Mouse (Mus musculus) heart, embryonic 11.5 days (tissue): ENCODE results near the gene Hdac1. TPM values are rescaled to one million over a fixed set of nuclear protein-coding genes. Genes with fewer than 3 reads are reported as not detected.

Experiments
- ATAC-seq: fragments of 200-750 bp; cut with Nextera tagmentation; replicated peaks from 2 replicates; pipeline ENCODE4 v1.8.0; 2017; ENCODE audit warnings: moderate library complexity; ENCODE audit not compliant: insufficient number of reproducible peaks, low FRiP score, low TSS enrichment
- H3K27ac ChIP-seq: fragments of 300-500 bp; sonication (generic); 2 replicates; pipeline ENCODE4 v1.5.1; 2014; ENCODE audit warnings: mild to moderate bottlenecking, low read depth, low read length
- H3K27me3 ChIP-seq: fragments of 300-500 bp; sonication (generic); 2 replicates; pipeline ENCODE4 v1.6.1; 2014; ENCODE audit warnings: mild to moderate bottlenecking, low read length, mixed read lengths; ENCODE audit not compliant: control insufficient read depth, insufficient read depth
- H3K36me3 ChIP-seq: fragments of 300-500 bp; sonication (generic); 2 replicates; pipeline ENCODE4 v1.6.1; 2014; ENCODE audit warnings: mild to moderate bottlenecking, low read length, moderate library complexity, mixed read lengths; ENCODE audit not compliant: control insufficient read depth, insufficient read depth
- H3K4me1 ChIP-seq: fragments of 300-500 bp; sonication (generic); 2 replicates; pipeline ENCODE4 v1.6.1; 2014; ENCODE audit warnings: low read length; ENCODE audit not compliant: control insufficient read depth, insufficient read depth
- H3K4me2 ChIP-seq: fragments of 300-500 bp; sonication (generic); 2 replicates; pipeline ENCODE4 v1.6.1; 2014; ENCODE audit warnings: mild to moderate bottlenecking, moderate library complexity
- H3K4me3 ChIP-seq: fragments of 300-500 bp; sonication (generic); 2 replicates; pipeline ENCODE4 v1.5.1; 2014; ENCODE audit warnings: low read depth, low read length
- H3K9ac ChIP-seq: fragments of 300-500 bp; sonication (generic); 2 replicates; pipeline ENCODE4 v1.6.1; 2014; ENCODE audit warnings: mild to moderate bottlenecking, low read depth, low read length, moderate library complexity
- H3K9me3 ChIP-seq: fragments of 300-500 bp; sonication (generic); replicated peaks from 2 replicates; pipeline ENCODE4 v1.6.1; 2016; ENCODE audit warnings: low read length; ENCODE audit not compliant: control insufficient read depth
- WGBS: fragments of 180-500 bp; shearing (Covaris S2); extraction: QIAGEN DNeasy Blood & Tissue Kit; methylation state at CpG from one replicate; pipeline ENCODE4 v1.1.7; 2014; ENCODE audit not compliant: insufficient replicate concordance; 5-methylcytosine and 5-hydroxymethylcytosine counted together
- polyA plus RNA-seq: library from polyadenylated mRNA; unstranded; fragments of >200 nt; fragmentation: Nextera tagmentation; extraction: Ambion mirVana; gene quantifications from 2 replicates; pipeline ENCODE4 v1.2.1, GENCODE M21; 2014

Hdac1 gene
- polyA plus RNA-seq: 154 and 175 TPM in 2 replicates

- H3K4me1 ChIP-seq: peaks cover 13% of the 10 kb centered on the region; the same call in 1 of the 2 replicates
- H3K27ac ChIP-seq: peak within 1 kb of the TSS; percentile 86
- WGBS: 1% methylated on average over 46 of the region's 46 CpGs
- H3K9ac ChIP-seq: peak within 1 kb of the TSS; percentile 89
- ATAC-seq: peak; percentile 100
- H3K9me3 ChIP-seq: no peaks in the 10 kb centered on the region
- peak within 1 kb of the TSS; percentile 90 for H3K4me3 ChIP-seq
- no peaks in the 10 kb centered on the region for H3K27me3 ChIP-seq
- no peaks in the 10 kb centered on the region; the same call in 1 of the 2 replicates for H3K36me3 ChIP-seq
- H3K4me2 ChIP-seq: peak within 1 kb of the TSS; percentile 80
Observed at GRCm38 (mm10) chr4:129542592-129543141, at the start of gene Hdac1. Hdac1 (minus strand) TSS chr4:129542713.

DNA sequence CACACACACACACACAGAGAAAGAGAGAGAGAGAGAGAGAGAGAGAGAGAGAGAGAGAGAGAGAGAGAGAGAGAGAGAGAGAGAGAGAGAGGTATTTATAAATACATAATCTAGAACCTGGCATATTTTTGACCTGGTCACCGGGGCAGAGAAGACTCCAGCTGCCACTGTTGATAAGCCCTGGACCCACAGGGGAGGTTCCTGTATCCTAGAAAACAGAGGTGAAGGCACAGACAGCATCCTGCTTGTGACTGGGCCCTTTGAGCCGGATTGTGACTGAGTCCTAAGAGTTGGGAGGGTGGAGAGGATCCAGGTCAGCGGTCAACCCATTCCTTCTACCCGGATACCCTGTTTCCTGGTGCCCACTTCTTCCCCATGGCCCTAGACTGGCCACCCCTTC lies 46.4 kb upstream of the Hdac1 start:
- H3K27me3 ChIP-seq: no peaks in the 10 kb centered on the region
- H3K4me2 ChIP-seq: no peak overlapping the region
- H3K9ac ChIP-seq: no peak overlapping the region
- H3K36me3 ChIP-seq: peaks cover 23% of the 10 kb centered on the region
- no peak overlapping the region for H3K27ac ChIP-seq
- no peak overlapping the region for H3K4me3 ChIP-seq
- WGBS: 55% methylated on average over 4 of the region's 4 CpGs
- no peak for ATAC-seq
- H3K9me3 ChIP-seq: no peaks in the 10 kb centered on the region
- peaks cover 9% of the 10 kb centered on the region for H3K4me1 ChIP-seq

- no peak overlapping the region for H3K9ac ChIP-seq
- no peak overlapping the region for H3K4me2 ChIP-seq
- no peak overlapping the region for H3K27ac ChIP-seq
- no peak for ATAC-seq
- 35% methylated on average over 1 of the region's 1 CpGs for WGBS
- H3K36me3 ChIP-seq: peaks cover 9% of the 10 kb centered on the region
- peaks cover 9% of the 10 kb centered on the region for H3K4me1 ChIP-seq
- no peaks in the 10 kb centered on the region for H3K27me3 ChIP-seq
- no peaks in the 10 kb centered on the region for H3K9me3 ChIP-seq
- H3K4me3 ChIP-seq: no peak overlapping the region
Observed at GRCm38 (mm10) chr4:129586943-129587342, 44.4 kb upstream of the Hdac1 start.

DNA sequence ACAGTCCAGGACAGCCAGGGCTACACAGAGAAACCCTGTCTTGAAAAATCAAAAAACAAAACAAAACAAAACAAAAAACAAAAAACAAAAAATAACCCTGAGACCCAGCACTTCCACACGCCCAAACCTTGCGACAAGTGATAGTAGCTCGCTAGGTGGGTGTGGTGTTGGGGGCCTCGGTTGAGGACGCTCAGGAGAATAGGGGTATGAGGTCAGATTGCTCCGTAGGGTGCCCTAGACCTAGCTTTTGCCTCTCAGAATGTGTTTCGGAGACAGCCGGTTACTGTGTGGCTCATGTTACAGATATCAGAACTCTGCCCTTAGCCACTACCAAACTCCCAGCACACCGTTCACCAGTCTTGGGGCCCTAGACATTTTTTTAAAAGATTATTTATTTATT lies 43.3 kb upstream of the Hdac1 start:
- H3K36me3 ChIP-seq: no peaks in the 10 kb centered on the region
- H3K4me1 ChIP-seq: peaks cover 9% of the 10 kb centered on the region
- peak overlapping the region; percentile 79 for H3K4me2 ChIP-seq
- H3K27me3 ChIP-seq: no peaks in the 10 kb centered on the region
- ATAC-seq: no peak
- peak overlapping the region; percentile 55; the same call in 1 of the 2 replicates for H3K4me3 ChIP-seq
- H3K27ac ChIP-seq: no peak overlapping the region
- H3K9ac ChIP-seq: no peak overlapping the region; the same call in 1 of the 2 replicates
- WGBS: 59% methylated on average over 9 of the region's 9 CpGs
- no peaks in the 10 kb centered on the region for H3K9me3 ChIP-seq

GRCm38 (mm10) chr4:129584884-129585608 lies 42.5 kb upstream of the Hdac1 start:
- Histone ChIP-seq H3K4me1 (peaks cover 9% of the 10 kb centered on the region), H3K9me3 (no peaks in the 10 kb centered on the region), H3K27me3 (no peaks in the 10 kb centered on the region), H3K4me3 (peak overlapping the region; percentile 55), H3K27ac (peak overlapping the region; percentile 62), H3K36me3 (no peaks in the 10 kb centered on the region), H3K4me2 (peak overlapping the region; percentile 79), H3K9ac (peak overlapping the region; percentile 70)
- 3% methylated on average over 36 of the region's 36 CpGs for WGBS
- peak; percentile 66 for ATAC-seq

GRCm38 (mm10) chr4:129584370-129584769 lies 41.9 kb upstream of the Hdac1 start:
- H3K9ac ChIP-seq: peak overlapping the region; percentile 70
- H3K4me2 ChIP-seq: peak overlapping the region; percentile 79
- H3K9me3 ChIP-seq: no peaks in the 10 kb centered on the region
- peaks cover 9% of the 10 kb centered on the region for H3K4me1 ChIP-seq
- no peaks in the 10 kb centered on the region for H3K27me3 ChIP-seq
- no peak for ATAC-seq
- H3K27ac ChIP-seq: peak overlapping the region; percentile 62; the same call in 1 of the 2 replicates
- WGBS: 54% methylated on average over 1 of the region's 1 CpGs
- H3K4me3 ChIP-seq: peak overlapping the region; percentile 55
- no peaks in the 10 kb centered on the region for H3K36me3 ChIP-seq

- no peaks in the 10 kb centered on the region for H3K27me3 ChIP-seq
- no peak overlapping the region for H3K4me2 ChIP-seq
- no peak overlapping the region for H3K4me3 ChIP-seq
- 78% methylated on average over 1 of the region's 1 CpGs for WGBS
- no peak overlapping the region for H3K27ac ChIP-seq
- H3K36me3 ChIP-seq: no peaks in the 10 kb centered on the region
- no peak overlapping the region for H3K9ac ChIP-seq
- H3K4me1 ChIP-seq: peaks cover 6% of the 10 kb centered on the region
- H3K9me3 ChIP-seq: no peaks in the 10 kb centered on the region
- no peak for ATAC-seq
Observed at GRCm38 (mm10) chr4:129582251-129582650, 39.7 kb upstream of the Hdac1 start.

GRCm38 (mm10) chr4:129580347-129580746 lies 37.8 kb upstream of the Hdac1 start:
- Histone ChIP-seq H3K4me2 (no peak overlapping the region), H3K9me3 (no peaks in the 10 kb centered on the region), H3K4me3 (no peak overlapping the region), H3K4me1 (peaks cover 9% of the 10 kb centered on the region), H3K27ac (no peak overlapping the region; the same call in 1 of the 2 replicates), H3K27me3 (no peaks in the 10 kb centered on the region), H3K9ac (no peak overlapping the region), H3K36me3 (no peaks in the 10 kb centered on the region)
- 66% methylated on average over 7 of the region's 7 CpGs for WGBS
- no peak for ATAC-seq
